Mouse (Mus musculus): ENCODE data around the gene Olfr1373. TPM values are rescaled to one million over a fixed set of nuclear protein-coding genes. Genes with fewer than 3 reads are reported as not detected.
"Not testable (repeated sequence)": the region's sequence is repeated elsewhere in the genome, so short reads cannot be mapped to it uniquely, and the experiment has no call there.

Olfr1373 gene
- polyA plus RNA-seq, 1 experiment = not detected

DNA sequence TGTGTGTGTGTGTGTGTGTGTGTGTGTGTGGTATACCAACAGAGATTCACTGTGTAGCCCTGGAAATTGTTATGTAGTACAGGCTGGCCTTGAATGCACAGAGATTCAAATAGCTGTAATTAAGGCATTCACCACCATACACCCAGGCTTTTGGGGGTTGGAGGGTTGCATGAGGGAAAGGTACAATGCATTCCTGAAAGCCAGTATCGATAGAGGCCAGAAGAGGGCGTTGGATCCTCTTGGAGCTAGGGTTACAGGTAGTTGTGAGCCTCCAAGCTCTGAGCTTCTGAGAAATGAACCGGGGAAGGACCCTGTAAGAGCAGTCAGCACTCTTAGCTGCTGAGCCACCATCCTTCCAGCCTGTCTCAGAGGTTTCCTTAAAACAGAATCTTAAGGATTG lies 16.2 kb downstream of the Olfr1373 start:
- 25% methylated on average over 3 of the region's 3 CpGs for WGBS
- no peak for TF ChIP-seq CTCF (IDR thresholded peaks at IDR 0.05; ENCODE audit: insufficient read depth, low read depth, low read length)
- TF ChIP-seq POLR2A (IDR thresholded peaks at IDR 0.05; ENCODE audit: insufficient read depth, low read depth, low read length) = no peak
- Histone ChIP-seq H3K4me1 (ENCODE audit: control insufficient read depth, insufficient read depth, low read length) (peaks cover 9% of the 10 kb centered on the region), H3K27ac (ENCODE audit: insufficient read depth, low read depth, low read length) (no peak overlapping the region), H3K4me3 (ENCODE audit: insufficient read depth, low read depth, low read length) (no peak overlapping the region)

DNA sequence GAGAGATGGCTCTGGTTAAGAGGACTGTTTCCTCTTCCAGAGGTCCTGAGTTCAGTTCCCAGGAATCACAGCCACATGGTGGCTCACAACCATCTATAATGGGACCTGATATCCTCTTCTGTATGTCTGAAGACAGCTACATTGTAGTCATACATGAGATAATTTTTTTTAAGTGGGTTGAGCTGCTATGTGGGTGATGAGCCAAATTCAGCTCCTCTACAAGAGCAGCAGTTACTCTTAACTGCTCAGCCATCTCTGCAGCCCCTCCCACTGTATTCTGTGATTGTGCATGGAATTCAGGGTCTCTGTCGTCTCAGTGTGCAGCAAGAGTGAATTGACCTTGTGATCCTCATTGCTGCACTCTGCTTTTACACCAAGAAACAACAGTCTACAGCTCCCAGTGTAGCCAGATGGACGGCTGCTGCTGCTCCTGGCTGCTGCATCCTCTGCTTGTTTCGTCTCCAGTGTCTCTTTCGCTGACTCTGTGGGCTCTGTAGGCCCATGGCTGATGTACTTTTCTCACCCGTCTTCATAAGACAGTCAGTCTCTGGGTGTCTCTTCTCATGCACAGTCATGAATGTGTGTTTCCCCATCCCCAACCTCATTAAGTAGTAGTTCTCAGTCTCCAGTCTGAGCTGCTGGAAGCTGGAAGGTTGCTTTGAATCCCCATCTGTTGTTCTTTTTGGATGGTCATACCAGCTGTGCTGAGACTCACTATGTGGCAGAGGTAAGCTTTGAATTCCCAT lies 16.8 kb downstream of the Olfr1373 start:
- Histone ChIP-seq H3K27ac (ENCODE audit: insufficient read depth, low read depth, low read length) (peak overlapping the region; percentile 41; the same call in 1 of the 2 replicates), H3K4me3 (ENCODE audit: insufficient read depth, low read depth, low read length) (no peak overlapping the region), H3K4me1 (ENCODE audit: control insufficient read depth, insufficient read depth, low read length) (peaks cover 9% of the 10 kb centered on the region)
- WGBS = 46% methylated on average over 5 of the region's 5 CpGs
- TF ChIP-seq CTCF (IDR thresholded peaks at IDR 0.05; ENCODE audit: insufficient read depth, low read depth, low read length) = no peak
- TF ChIP-seq POLR2A (IDR thresholded peaks at IDR 0.05; ENCODE audit: insufficient read depth, low read depth, low read length) = no peak

DNA sequence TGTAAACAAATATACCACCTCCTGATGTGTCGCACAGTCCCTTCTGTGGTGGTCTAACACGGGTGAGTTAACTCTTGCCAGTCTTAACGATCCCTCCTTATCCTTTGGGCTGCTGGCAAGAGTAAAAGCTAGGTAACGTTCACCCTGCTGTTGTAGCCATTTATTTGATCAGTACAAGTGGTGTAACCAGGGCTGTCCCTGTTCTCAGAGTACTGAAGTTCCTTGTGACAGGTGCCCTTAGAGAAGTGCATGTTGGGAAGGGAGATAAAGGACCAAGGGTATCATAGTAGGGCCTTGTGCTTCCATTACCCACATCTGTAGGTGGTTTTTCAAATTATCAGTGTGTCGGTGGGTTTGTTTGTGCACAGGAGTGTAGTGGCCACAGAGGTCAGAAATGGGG lies 17.6 kb downstream of the Olfr1373 start:
- TF ChIP-seq CTCF (IDR thresholded peaks at IDR 0.05; ENCODE audit: insufficient read depth, low read depth, low read length) (no peak), POLR2A (IDR thresholded peaks at IDR 0.05; ENCODE audit: insufficient read depth, low read depth, low read length) (no peak)
- WGBS = 68% methylated on average over 5 of the region's 5 CpGs
- no peak overlapping the region for H3K27ac ChIP-seq (ENCODE audit: insufficient read depth, low read depth, low read length)
- peaks cover 9% of the 10 kb centered on the region for H3K4me1 ChIP-seq (ENCODE audit: control insufficient read depth, insufficient read depth, low read length)
- H3K4me3 ChIP-seq (ENCODE audit: insufficient read depth, low read depth, low read length) = no peak overlapping the region

DNA sequence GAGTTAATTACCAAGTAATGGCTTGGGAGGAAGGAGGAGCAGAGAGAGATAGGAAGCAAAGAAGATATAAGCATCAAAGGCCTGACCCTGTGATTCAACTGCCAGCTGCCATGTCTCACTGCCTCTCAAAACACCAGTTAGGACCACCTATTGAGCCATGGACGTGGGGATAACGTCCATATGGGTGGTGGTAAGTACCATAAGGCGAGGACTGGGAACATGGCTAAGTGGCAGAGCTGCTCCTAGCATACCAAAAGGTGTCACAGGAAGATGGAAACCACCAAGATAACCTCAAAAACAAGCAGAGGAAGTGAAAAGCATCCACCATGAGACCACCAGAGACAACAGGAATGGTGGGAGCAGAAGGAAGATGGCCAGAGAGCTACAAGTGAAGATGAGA lies 18.2 kb downstream of the Olfr1373 start:
- Histone ChIP-seq H3K27ac (ENCODE audit: insufficient read depth, low read depth, low read length) (no peak overlapping the region), H3K4me1 (ENCODE audit: control insufficient read depth, insufficient read depth, low read length) (peaks cover 9% of the 10 kb centered on the region), H3K4me3 (ENCODE audit: insufficient read depth, low read depth, low read length) (no peak overlapping the region)
- 70% methylated on average over 3 of the region's 3 CpGs for WGBS
- TF ChIP-seq POLR2A (IDR thresholded peaks at IDR 0.05; ENCODE audit: insufficient read depth, low read depth, low read length) = no peak

DNA sequence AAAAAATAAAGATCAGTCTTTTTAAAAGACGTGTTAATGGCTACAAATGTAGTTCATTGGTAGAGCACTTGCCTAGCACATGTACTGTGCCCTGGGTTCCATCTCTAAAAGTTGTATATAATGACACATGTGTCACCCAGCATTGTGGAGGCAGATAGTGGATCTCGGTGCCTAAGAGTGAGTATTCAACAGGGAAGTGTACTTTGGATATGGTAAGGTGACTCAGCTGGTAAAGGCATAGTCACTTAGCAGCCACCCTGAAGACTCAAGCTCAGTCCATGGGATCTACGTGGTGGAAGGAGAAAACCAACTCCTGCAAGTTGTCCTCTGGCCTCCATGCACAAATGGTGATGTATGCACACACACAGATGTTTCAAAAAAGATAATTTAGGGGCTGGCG lies 20.9 kb downstream of the Olfr1373 start:
- no peak overlapping the region for H3K27ac ChIP-seq (ENCODE audit: insufficient read depth, low read depth, low read length)
- H3K4me1 ChIP-seq (ENCODE audit: control insufficient read depth, insufficient read depth, low read length) = peaks cover 5% of the 10 kb centered on the region
- 86% methylated on average over 4 of the region's 4 CpGs for WGBS
- TF ChIP-seq CTCF (IDR thresholded peaks at IDR 0.05; ENCODE audit: insufficient read depth, low read depth, low read length) (no peak), POLR2A (IDR thresholded peaks at IDR 0.05; ENCODE audit: insufficient read depth, low read depth, low read length) (no peak)
- H3K4me3 ChIP-seq (ENCODE audit: insufficient read depth, low read depth, low read length) = no peak overlapping the region

DNA sequence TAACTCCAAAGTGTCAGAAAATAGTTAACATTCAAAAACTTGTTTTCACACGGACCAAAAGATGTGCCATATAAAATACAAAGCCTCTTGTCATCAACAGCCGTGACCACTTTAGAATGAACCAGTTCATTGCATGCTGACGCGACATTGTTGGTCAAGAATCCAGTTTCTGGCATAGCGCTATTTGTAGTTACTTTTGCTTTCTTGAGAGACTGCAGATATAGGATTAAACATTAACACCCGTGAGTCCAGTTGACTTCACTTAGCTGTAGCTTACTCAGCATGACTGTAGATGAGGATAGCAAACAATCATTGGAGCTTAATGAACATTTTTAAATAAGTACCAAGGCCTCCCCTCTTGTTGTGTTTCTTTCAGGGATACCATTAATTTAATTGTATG lies 23.3 kb downstream of the Olfr1373 start:
- H3K27ac ChIP-seq (ENCODE audit: insufficient read depth, low read depth, low read length) = no peak overlapping the region
- TF ChIP-seq CTCF (IDR thresholded peaks at IDR 0.05; ENCODE audit: insufficient read depth, low read depth, low read length) (no peak), POLR2A (IDR thresholded peaks at IDR 0.05; ENCODE audit: insufficient read depth, low read depth, low read length) (no peak)
- H3K4me3 ChIP-seq (ENCODE audit: insufficient read depth, low read depth, low read length) = no peak overlapping the region
- 87% methylated on average over 6 of the region's 6 CpGs for WGBS
- no peaks in the 10 kb centered on the region for H3K4me1 ChIP-seq (ENCODE audit: control insufficient read depth, insufficient read depth, low read length)

DNA sequence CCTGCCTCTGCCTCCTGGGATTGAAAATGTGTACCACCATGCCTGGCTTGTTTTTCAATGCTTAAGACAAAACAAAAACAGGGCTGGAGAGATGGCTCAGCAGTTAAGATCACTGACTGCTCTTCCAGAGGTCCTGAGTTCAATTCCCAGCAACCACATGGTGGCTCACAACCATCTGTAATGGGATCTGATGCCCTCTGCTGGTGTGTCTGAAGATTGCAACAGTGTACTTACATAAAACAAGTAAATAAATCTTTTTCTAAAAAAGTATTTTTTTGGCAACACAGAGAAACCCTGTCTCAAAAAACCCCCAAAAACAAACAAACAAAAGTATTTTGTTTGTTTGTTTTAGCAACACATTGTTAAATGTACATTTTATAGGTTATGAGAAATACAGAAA lies 24.9 kb downstream of the Olfr1373 start:
- H3K4me1 ChIP-seq (ENCODE audit: control insufficient read depth, insufficient read depth, low read length); H3K4me3 ChIP-seq (ENCODE audit: insufficient read depth, low read depth, low read length); H3K27ac ChIP-seq (ENCODE audit: insufficient read depth, low read depth, low read length): not testable (repeated sequence)

DNA sequence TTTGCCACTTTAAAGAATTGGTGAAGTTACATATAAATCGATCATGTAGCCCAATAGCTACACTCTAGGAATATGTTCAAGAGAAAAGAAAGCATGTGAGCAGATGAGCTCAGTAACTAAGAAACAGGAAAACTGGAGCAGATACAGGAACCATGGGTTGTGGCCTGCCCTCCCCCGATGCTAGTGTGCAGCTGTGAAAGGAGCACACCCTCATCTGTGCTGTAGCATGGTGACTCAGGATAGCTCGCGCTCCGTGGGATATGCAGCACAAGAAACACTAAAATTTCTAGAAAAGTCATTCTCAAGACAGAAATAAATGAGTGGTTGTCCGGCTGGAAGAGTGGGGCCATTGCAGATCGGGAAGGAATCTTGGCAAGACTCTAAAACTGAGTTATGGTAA lies 28.2 kb downstream of the Olfr1373 start:
- WGBS = 47% methylated on average over 7 of the region's 7 CpGs
- no peak for TF ChIP-seq POLR2A (IDR thresholded peaks at IDR 0.05; ENCODE audit: insufficient read depth, low read depth, low read length)
- no peak for TF ChIP-seq CTCF (IDR thresholded peaks at IDR 0.05; ENCODE audit: insufficient read depth, low read depth, low read length)
- Histone ChIP-seq H3K27ac (ENCODE audit: insufficient read depth, low read depth, low read length) (no peak overlapping the region), H3K4me3 (ENCODE audit: insufficient read depth, low read depth, low read length) (no peak overlapping the region), H3K4me1 (ENCODE audit: control insufficient read depth, insufficient read depth, low read length) (peaks cover 2% of the 10 kb centered on the region; the same call in 1 of the 2 replicates)

DNA sequence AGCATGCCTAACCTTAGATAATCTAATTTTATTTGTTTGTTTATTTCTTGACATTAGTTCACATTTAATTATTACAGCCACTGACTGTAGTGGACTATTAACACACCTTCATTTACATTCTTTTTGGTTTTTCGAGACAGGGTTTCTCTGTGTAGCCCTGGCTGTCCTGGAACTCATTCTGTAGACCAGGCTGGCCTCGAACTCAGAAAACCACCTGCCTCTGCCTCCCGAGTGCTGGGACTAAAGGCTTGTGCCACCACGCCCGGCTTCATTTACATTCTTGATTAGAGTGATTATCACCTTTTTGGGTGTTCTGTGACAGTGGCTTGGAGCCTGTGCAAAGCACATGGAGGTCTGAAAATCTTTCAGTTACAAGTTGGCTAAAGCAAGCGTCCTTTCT lies 29.2 kb downstream of the Olfr1373 start:
- not testable (repeated sequence) for H3K27ac ChIP-seq (ENCODE audit: insufficient read depth, low read depth, low read length); H3K4me3 ChIP-seq (ENCODE audit: insufficient read depth, low read depth, low read length); H3K4me1 ChIP-seq (ENCODE audit: control insufficient read depth, insufficient read depth, low read length)
- WGBS = 82% methylated on average over 6 of the region's 6 CpGs

DNA sequence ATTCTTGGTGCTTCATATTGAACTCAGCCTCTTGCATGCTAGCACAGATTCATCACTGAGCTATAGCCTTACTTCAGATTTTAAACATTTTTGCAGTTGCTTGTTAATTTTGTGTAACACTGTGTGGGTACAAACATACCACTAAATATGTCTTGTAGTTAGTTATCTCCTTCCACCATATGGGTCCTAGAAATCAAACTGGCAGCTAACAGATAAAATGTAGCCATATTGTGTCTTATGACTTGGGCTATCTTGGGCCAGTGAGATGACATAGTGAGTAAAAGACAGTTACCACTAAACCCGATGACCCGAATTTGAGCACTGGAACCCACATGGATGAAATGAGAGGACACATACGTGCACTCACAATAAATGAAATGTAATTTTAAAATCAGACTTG lies 29.8 kb downstream of the Olfr1373 start:
- no peak for TF ChIP-seq CTCF (IDR thresholded peaks at IDR 0.05; ENCODE audit: insufficient read depth, low read depth, low read length)
- TF ChIP-seq POLR2A (IDR thresholded peaks at IDR 0.05; ENCODE audit: insufficient read depth, low read depth, low read length) = no peak
- Histone ChIP-seq H3K4me3 (ENCODE audit: insufficient read depth, low read depth, low read length) (no peak overlapping the region), H3K27ac (ENCODE audit: insufficient read depth, low read depth, low read length) (no peak overlapping the region), H3K4me1 (ENCODE audit: control insufficient read depth, insufficient read depth, low read length) (peaks cover 2% of the 10 kb centered on the region; the same call in 1 of the 2 replicates)
- WGBS = 90% methylated on average over 3 of the region's 3 CpGs

Data from olfactory bulb, adult 2 months (tissue).